Mouse (Mus musculus) bone marrow macrophage, adult 2 months (primary cell): ENCODE measurements at regions not wholly inside any gene's neighbourhood (a gene's known extent, or its start where the extent isn't known, plus 50 kb on each side); places are given as distances from the start of the nearest gene placed in this dataset.

Experiments
- CTCF ChIP-seq: IDR thresholded peaks from 2 replicates; pipeline ENCODE4 v1.5.1; 2012; ENCODE audit warnings: low read depth, mild to moderate bottlenecking, low read length, moderate library complexity
- POLR2A ChIP-seq: IDR thresholded peaks from 2 replicates; pipeline ENCODE4 v1.6.1; 2012; ENCODE audit warnings: mild to moderate bottlenecking, low read depth, low read length, borderline replicate concordance

- TF ChIP-seq CTCF, result no peak
- no peak for TF ChIP-seq POLR2A
Observed at GRCm38 (mm10) chr15:31722429-31722828, 120.8 kb downstream of the Fam173b start.
